Mouse (Mus musculus): ENCODE results near the gene Tmem184b.

Tmem184b gene

DNA sequence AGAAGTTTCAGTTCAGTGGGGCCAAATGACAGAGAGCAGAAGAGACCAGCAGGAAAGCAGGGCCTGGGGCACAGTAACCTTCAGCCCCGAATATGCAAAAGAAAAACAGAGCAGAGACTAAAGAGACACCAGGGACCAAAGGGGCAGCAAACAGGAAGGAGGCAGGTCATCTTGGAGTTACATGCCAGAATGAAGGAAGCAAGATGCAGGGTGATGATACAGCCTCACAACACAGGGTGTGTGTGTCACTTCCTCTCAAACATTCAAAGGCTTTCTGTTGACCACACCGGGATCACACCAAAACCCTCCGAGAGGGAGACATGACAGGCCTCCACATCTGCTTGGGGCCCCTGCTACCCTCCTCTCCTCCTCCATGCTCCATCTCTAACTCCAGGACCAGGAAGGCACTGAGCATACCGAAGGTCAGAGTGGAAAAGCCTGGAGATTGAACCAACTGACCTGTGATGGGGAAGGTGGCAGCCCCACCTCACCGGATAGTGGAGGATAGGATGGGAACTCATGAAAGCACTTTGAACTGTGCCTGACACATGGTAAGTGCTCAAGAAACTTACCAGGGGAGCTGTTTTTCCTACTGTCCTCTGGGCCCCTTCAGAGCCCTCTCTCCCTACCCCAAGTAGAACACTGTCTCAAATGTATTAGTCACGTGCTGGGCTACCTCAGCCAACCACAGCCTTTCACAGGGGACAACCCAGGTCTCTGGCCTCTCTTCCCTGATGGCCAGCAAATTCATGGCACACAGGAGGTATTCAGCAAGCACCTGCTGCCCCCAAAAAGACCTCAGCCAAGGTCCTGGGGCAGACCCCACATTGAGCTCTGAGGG lies 3.0 kb downstream of the Tmem184b start:
- DNase-seq (ENCODE audit: low read depth, low spot score): no peak

DNA sequence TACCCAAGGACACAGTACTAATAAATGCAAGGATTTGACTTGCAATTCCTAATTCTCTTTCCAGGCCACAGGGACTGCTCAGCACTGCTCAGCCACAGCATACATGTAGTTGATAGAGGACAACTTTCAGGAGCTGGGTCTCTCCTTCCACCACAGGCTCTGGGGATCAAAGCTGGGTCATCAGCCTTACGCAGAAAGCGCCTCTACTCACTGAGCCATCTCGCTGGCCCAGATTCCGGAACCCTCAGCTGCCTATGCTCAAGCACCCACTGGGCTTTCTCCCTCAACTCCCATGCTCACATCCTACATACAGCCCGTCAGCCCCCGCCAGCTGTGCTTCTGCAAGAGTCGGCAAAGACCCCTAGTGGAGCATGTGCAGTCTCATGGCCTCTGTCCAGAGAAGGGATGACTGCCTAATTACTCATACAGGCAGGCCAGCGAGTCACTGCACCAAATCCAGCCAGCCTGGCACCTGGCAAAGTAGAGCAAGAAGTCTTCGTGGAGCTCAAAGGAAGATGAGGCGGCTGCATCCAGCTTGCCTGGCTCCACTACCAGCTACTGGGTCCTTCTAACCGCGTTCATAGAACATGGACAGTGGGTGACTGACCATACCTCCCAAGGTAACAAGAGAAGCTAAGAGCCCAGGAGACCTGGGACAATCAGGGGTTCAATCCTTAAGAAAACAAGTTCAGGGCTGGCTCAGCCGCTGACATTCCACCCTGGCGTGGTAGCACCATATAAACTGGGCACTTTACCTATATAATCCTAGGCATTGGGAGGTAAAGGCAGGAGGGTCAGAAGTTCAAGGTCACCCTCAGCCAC lies 3.9 kb downstream of the Tmem184b start:
- DNase-seq (ENCODE audit: low read depth, low spot score): no peak

DNA sequence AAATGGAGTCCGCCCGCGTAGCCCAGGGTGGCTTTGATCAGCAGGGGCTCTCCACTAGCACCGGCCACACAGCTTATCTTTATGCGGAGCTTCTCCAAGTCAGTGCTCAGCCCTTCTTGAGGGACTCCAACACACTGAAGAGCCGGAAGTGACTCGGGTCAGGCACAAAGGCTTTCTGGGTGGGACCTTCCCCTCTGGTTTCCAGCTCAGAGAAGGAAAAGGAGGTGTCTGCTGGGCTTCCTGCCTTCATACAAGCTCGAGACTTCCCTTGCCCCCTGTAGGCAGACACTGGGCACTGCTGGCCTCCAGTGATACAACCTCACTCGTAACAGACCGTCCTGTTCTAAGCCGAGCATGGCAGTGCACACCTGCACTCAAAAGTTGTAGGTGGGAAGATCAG lies 6.6 kb downstream of the Tmem184b start:
- peak; percentile 84 for DNase-seq (ENCODE audit: low read depth, low spot score)

DNA sequence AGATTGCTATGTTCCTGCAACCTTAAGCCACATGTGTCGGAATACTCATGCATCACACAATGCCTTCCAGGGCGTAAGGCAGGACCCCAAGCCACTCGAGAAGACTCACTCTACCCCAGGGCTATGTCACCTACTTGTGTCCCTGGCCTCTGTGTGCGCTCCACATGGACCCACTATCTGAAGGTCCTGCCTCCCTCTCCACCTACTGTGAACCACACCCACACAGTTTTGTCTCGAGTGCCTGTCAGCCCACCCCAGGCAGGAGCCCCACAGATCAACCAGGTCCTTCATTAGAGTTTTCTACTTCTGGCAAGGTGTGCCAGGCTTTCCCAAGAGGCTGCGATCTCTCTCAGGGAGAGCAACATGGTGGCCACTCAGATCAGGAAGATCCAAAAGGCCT lies 8.1 kb downstream of the Tmem184b start:
- no peak for DNase-seq (ENCODE audit: low read depth, low spot score)

DNA sequence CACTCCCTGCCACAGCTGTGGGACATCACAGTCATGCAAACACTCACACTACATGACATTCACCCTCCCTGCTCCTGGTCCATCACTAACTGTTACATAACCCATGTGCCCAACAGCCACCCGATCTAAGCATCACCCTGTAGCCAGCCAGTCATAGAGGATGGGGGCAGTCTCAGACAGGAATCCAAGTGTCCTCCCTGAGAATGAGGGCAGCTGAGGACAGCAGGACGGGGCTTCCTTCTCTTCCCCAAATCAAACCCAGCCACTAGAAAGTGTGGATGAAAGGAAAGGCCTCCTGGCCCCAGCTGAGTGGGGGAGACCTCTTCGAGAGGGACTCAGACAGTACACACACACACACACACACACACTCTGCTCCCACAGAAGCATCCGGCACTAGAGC lies 8.5 kb downstream of the Tmem184b start:
- no peak for DNase-seq (ENCODE audit: low read depth, low spot score)

DNA sequence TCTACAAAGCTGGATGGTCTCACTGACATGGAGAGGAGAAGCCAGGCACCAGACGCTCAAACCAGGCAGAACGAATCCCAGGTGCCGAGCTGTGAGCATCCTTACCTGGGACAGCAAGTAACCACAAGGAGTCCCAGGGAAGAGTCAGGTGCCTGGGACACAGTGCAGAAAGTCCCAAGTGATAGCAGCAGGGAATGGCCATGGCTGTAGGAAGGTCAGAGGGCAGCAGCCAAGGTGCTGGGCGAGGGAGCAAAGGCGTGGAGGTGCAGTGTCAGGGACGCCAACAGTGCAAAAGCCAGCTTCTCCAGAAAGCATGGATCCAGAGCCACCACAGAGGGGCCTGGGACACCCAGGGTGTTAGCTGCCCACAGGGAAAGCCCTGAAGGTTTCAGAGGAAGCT lies 10.3 kb downstream of the Tmem184b start:
- DNase-seq (ENCODE audit: low read depth, low spot score): no peak

DNA sequence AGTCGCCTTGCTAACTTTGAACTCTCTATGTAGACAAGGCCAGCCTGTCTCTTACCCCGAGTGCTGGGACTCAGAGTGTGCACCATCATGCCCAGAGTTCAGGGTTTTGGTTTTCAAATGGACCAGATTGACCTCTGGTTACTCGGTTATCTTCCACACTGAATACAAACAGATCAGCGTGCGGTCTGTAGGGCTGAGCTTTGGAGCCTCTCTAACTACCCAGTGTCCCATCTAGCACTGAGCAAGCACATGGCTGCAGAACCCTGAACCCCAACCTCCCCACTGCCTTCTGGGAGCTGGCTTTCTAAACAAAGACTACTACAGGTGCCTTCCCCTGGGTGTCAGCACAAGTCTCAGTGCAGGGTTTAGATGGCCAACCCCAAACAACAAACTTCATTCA lies 10.8 kb downstream of the Tmem184b start:
- DNase-seq (ENCODE audit: low read depth, low spot score): no peak

DNA sequence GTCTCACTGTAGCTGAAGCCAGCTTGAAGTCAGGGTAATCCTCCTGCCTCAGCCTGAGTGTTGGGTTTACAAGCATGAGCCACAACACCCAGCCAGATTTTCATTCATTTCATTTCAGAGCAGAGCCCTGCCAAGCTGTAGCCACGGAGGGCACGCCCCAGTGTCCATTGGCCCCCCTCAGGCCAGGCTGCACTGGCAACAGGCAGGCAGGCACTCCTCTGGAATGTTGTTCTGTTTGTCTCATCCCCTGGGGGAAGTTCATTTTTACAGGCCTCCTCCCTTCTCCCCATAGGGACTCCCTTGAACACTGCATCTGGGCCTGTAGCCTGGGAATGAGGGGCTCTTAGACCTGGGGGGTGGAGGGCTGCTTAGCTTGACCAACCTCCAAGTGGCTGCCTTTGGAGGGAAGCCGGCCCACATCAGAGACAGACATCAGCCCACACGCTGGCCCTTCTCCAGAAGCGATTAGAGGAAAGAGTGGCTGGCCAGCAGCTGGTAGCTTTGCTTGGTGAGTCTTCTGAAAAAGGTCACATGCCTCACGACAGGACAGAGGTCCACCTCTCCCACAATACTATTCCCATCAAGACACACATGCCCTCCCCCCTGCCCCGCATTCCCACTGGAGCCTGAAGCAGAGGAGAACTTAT lies 11.8 kb downstream of the Tmem184b start:
- DNase-seq (ENCODE audit: low read depth, low spot score): no peak

DNA sequence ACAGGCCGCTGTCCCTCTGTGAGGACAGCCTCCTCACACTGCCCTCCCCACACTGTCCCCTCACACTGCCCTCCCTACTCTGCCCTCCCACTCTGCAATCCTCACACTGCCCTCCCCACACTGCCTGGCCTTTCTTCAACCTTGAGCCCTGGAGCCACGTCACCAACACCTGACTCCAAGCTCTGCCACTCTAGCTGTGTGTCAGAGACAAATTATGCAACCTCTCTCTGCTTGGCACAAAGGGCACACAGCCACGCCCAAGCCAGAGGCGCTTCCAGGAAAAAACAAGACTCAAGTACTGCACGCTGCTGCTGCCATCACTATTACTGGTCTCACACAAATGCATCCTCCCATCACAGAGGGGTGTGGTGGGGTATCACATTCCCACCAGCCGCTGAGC lies 12.9 kb downstream of the Tmem184b start:
- DNase-seq (ENCODE audit: low read depth, low spot score): peak; percentile 47

DNA sequence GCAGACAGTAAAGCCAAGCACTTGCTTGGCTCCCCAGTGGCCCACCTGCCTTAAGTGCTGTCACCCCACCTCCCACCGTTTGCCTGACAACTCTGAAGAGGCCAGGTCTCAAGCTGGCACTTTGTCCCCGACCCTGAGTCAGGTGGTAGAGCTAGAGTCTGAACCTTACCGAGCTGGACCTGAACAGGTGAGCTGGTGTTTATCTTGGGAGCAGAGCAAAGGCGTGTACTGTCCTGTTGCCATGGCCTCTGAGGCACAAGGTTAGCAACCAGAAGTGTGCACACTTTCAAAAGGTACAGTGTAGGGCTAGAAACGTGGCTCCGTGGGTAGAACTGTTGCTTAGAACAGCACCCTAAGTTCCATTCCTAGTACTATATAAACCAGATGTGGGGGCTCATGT lies 15.2 kb downstream of the Tmem184b start:
- DNase-seq (ENCODE audit: low read depth, low spot score): no peak

DNA sequence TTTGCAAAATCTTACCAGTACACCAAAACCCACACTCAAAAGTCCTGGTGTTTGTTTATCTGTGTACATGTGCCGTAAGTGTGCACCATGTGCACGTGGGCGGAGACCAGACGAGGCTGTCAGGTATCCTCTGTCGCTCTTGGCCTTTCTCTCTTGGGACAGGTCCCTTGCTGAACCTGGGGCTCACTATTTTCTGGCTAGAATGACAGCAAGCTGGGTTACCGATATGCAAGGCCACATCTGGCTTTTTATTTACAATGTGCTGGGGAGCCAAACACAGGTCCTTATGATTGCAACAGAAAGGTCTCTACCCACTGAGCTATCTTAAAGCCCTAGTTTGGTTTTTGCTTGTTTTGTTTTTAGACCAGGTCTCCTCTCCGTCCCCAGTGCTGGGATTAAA lies 15.8 kb downstream of the Tmem184b start:
- DNase-seq (ENCODE audit: low read depth, low spot score): no peak

DNA sequence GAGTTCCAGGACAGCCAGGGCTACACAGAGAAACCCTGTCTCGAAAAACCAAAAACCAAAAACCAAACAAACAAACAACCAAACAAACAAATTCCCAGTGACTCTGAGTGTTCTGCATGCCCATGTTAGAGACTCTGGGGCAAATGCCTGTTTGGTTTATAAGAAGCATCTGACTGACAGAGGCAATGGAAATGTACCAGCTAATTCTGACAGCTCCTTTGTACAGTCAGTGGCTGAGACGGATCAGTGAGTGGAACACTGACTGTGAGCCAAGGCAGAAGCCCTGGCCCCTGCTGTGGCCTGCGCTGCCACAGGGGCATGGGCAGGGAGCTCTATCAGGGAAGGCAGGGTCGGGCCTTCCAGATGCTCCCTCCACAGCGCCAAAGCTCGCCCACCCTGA lies 16.3 kb downstream of the Tmem184b start:
- DNase-seq (ENCODE audit: low read depth, low spot score): no peak

DNA sequence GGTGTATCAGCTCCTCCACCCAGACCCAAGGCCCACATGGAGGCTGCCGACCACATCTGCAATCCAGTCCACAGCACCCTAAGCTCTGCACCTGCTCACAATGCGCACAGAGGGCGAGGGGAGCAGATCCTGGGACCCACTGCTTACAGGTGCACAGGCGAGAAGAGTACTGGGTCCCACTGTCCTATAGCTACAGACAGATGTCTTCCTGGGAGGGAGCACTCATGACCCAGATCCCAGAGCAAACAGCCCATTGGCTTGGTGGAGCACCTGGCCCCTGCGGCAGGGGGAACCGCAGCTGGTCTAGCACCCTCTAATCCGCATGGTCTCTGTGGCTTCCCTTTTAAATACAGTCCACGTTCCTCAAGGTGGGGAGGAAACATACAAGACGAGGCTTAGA lies 21.7 kb downstream of the Tmem184b start:
- DNase-seq (ENCODE audit: low read depth, low spot score): no peak

DNA sequence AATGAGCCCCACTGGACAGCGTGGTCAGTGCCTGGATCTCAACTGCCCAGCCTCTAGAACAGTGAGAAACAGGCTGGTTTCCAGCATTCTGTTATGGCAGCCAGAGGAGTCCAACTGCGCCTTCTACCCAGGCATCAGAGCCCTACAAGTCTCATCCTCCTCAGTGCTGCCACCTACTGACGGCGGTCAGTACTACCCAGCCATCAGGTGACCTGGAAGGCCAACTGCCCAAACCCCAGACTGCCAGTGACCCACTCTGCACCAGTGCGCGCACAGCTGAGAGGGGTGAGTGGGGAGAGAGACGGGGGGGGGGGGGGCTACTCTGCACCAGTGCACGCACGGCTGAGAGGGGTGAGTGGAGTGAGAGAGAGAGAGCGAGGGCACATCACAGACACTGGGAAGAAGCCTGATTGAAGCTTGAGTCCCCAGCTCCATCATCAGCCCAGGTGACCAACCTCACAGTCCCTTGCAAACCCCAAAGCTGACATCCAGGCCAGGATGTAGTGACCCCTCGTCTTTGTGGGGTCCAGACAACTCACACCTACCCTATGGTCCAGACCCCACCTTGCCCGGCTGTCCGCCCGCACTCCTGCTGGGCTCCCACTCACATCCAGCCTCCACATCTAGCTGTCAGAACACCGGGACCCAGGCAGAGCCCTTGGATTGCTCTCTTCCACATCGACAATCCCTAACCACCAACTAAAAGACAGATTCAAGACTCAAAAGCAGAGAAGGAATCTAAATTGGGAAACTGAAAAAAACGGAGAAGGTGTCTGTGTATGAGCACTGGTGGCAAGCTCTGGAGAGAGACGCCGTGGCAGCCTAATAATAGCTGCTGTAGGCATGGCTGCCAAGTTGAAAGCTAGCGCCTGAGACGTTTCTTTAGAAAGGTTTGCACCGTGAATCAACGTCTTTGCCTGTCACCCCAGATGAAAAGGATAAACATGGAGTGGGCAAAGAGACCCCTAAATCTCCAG lies 22.6 kb downstream of the Tmem184b start:
- DNase-seq (ENCODE audit: low read depth, low spot score): peak; percentile 87

DNA sequence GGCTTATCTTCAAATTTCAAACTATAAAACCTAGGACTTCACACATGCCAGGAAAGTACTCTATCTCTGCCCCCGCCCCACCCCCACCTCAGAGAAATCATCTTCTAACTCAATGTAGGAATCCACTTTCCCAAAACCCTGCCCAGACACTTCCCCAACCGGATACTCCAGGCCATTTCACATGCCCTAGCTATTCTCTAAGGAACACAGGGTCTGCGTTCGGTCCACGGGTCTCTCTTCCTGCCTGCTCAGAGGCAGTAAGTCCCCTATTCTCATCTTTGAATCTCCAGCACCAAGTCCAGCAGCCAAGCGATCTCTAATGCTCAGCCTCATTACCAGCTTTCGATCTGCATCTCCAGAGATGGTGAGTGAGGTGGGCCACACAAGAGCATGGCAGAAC lies 23.7 kb downstream of the Tmem184b start:
- no peak for DNase-seq (ENCODE audit: low read depth, low spot score)

DNA sequence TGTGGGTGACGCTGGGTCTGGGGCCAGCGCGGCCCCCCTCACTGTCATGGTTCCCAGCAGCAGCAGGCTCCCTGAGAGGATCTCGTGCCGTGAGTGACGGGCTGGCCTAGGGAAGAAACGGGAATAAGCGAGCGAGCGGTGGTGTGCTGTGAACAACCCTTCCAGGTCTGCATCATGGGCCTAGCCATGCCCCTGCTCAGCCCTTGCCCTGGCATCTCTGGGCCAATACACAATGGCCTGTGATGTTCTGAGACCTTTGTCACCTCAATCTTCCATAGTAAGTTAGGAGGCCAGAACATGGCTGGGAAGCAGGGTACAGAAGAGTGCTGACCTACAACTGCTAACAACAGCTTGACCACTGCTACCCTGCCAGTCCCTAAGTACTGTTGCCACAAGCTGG lies 24.8 kb downstream of the Tmem184b start:
- DNase-seq (ENCODE audit: low read depth, low spot score): no peak

DNA sequence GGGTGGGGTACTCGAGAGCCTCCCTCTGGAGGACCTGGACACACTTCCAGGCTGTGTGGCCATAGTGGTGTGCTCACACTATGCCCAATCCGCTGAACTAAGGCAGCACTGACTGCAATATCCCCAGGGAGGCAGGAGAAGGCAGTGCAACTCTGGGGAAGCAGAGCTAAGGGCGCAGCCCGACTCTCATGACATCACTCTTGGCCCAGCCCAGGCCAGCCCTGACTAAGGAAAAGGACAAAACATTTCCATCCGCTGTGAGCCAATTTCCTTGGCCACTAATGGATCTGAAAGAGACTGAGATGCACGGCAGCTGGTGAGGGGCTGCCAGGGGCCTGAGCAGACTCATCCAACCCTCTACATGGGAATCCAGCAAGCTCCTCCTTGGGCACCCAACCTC lies 25.7 kb downstream of the Tmem184b start:
- no peak for DNase-seq (ENCODE audit: low read depth, low spot score)

DNA sequence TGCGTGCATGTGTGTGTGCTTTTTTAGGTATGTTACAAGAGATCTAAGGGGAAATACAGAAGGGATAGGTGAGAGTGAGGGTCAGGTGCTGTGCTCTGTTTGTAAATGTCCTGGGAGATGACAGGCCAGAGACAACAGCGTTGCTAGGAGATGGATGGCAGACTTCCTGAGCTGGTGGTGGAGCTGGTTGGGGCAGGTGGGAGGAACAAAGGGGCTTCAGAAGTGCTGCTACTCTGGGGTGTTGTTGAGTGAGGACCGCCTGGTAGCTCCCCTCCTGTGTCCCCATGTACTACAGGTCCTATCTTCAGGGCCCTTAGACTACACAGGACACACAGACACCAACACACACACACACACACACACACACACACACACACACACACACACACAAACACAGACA lies 28.6 kb downstream of the Tmem184b start:
- no peak for DNase-seq (ENCODE audit: low read depth, low spot score)

DNA sequence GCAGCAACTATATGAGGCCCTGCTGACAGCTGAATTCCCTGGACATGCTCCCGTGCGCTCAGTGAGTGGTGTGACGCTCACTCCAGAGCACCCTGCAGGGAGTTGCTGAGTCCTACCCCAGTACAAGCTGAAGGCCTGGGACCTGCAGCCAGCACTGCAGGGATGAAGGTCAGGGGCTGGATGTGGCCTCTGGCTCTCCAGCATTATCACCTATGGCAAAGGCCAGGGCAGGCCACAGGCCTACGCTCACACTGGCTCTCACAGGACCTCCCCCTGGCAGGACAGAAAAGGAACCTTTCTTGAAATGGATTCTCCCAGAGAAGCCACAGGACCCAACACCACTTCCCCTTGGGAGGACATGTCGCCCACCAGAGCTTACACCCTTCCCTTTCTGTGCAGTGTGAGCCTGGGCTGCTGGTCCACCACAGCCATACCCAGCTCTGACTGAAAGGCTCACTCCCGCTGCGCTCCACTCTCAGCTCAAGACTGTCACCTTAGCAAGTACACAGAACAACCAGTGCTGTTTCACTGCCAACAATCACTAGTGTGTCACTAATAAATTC lies 33.0 kb downstream of the Tmem184b start:
- DNase-seq (ENCODE audit: low read depth, low spot score): no peak

DNA sequence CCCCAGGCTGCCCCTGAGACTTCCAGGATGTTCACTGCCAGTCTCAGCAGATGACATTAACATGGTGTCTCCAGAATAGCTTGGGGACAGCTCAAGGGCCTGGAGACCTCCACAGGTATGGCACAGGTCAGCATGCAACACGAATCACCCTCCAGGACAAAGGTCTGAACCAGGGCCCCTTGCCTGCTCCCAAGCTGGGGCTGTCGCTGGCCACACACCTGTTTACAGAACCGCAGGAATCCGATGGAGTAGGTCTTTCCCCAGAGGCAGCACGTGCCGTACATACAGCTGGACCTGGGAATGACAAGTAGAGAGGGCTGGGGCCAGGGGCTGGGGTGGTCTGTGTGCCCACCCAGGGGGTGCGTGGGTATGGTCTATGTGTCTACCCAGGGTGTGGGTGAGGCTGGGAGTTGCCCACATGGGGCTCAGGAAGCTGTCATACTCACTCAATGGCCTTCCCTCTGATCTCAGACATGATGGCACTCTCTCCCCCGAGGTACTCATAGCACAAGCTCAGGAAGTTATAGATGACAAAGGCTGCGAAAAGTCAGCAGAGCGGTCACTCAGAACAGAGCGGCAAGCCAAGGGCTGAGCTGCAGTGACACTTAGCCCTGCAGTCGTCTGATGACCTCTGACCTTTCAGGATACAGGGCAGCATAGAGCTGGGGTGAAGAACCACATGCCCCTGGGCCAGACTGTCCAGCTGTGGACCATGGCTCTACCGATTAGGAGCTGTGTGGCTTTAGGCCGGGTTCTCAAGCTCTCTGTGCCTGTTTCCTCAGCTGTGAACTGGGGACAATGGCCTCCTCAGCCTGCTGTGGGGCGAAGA lies 33.7 kb downstream of the Tmem184b start:
- DNase-seq (ENCODE audit: low read depth, low spot score): no peak

Measured in CD4-positive, CD25-positive, alpha-beta regulatory T cell, adult 2 months (primary cell).